Mouse (Mus musculus): ENCODE results near the gene Tpd52l1. TPM values are rescaled to one million over a fixed set of nuclear protein-coding genes. Genes with fewer than 3 reads are reported as not detected.
"Not testable (repeated sequence)": the region's sequence is repeated elsewhere in the genome, so short reads cannot be mapped to it uniquely, and the experiment has no call there.

The Tpd52l1 gene
- polyA plus RNA-seq, 1 experiment from 2014 or later: 20.3 TPM

GRCm38 (mm10) chr10:31444206-31444605 is 1.6 kb downstream of the Tpd52l1 start:
- Histone ChIP-seq H3K36me3 (ENCODE audit: control insufficient read depth, insufficient read depth, low read length) (no peaks in the 10 kb centered on the region), H3K4me1 (ENCODE audit: control insufficient read depth, insufficient read depth, low read length) (0 out of 2 replicates have a peak, but pooled peaks cover 3% of the 10 kb centered on the region), H3K27ac (ENCODE audit: low read length) (no peak overlapping the region), H3K27me3 (ENCODE audit: control insufficient read depth, insufficient read depth, low read length) (no peaks in the 10 kb centered on the region), H3K9me3 (replicated peaks; ENCODE audit: control insufficient read depth, low read length) (no peaks in the 10 kb centered on the region), H3K9ac (ENCODE audit: low read length) (no peak overlapping the region), H3K4me2 (ENCODE audit: low read depth, low read length) (no peak overlapping the region), H3K4me3 (replicated peaks; ENCODE audit: low read length) (no peak overlapping the region)
- no peak for ATAC-seq (ENCODE audit: insufficient read depth, low FRiP score)
- 80% methylated on average over 7 of the region's 7 CpGs for WGBS

- Histone ChIP-seq H3K36me3 (ENCODE audit: control insufficient read depth, insufficient read depth, low read length) (no peaks in the 10 kb centered on the region), H3K27me3 (ENCODE audit: control insufficient read depth, insufficient read depth, low read length) (no peaks in the 10 kb centered on the region), H3K4me3 (replicated peaks; ENCODE audit: low read length) (no peak overlapping the region), H3K9me3 (replicated peaks; ENCODE audit: control insufficient read depth, low read length) (no peaks in the 10 kb centered on the region), H3K27ac (ENCODE audit: low read length) (no peak overlapping the region), H3K4me1 (ENCODE audit: control insufficient read depth, insufficient read depth, low read length) (0 out of 2 replicates have a peak, but pooled peaks cover 3% of the 10 kb centered on the region), H3K9ac (ENCODE audit: low read length) (no peak overlapping the region), H3K4me2 (ENCODE audit: low read depth, low read length) (no peak overlapping the region)
- ATAC-seq (ENCODE audit: insufficient read depth, low FRiP score): no peak
Observed at GRCm38 (mm10) chr10:31441491-31441890, 4.3 kb downstream of the Tpd52l1 start.

DNA sequence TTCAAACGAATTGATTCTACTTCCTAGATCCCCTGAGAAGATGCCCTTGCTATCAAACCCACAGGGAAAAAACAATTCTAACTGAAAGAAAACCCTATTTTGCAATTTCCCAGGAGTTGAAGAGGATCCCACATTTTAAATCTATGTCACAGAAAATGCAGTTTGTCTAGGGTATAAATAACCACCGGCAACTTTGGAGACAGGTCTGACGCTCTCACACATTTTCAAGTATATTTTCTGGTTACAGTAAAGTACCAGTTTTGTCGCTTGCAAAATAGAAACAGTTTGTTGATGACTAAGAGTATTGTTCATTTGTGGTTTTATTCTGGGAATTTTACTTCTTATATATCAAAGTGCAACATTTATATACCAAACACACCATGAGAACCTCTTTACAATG is 9.7 kb downstream of the Tpd52l1 start:
- Histone ChIP-seq H3K9me3 (replicated peaks; ENCODE audit: control insufficient read depth, low read length) (no peaks in the 10 kb centered on the region), H3K27ac (ENCODE audit: low read length) (no peak overlapping the region), H3K9ac (ENCODE audit: low read length) (no peak overlapping the region), H3K4me1 (ENCODE audit: control insufficient read depth, insufficient read depth, low read length) (no peaks in the 10 kb centered on the region), H3K4me3 (replicated peaks; ENCODE audit: low read length) (no peak overlapping the region), H3K27me3 (ENCODE audit: control insufficient read depth, insufficient read depth, low read length) (no peaks in the 10 kb centered on the region), H3K4me2 (ENCODE audit: low read depth, low read length) (no peak overlapping the region), H3K36me3 (ENCODE audit: control insufficient read depth, insufficient read depth, low read length) (no peaks in the 10 kb centered on the region)
- ATAC-seq (ENCODE audit: insufficient read depth, low FRiP score): no peak
- WGBS: 82% methylated on average over 4 of the region's 4 CpGs

- H3K36me3 ChIP-seq (ENCODE audit: control insufficient read depth, insufficient read depth, low read length): no peaks in the 10 kb centered on the region
- no peak overlapping the region for H3K27ac ChIP-seq (ENCODE audit: low read length)
- no peak overlapping the region for H3K4me2 ChIP-seq (ENCODE audit: low read depth, low read length)
- no peak overlapping the region for H3K4me3 ChIP-seq (replicated peaks; ENCODE audit: low read length)
- H3K4me1 ChIP-seq (ENCODE audit: control insufficient read depth, insufficient read depth, low read length): no peaks in the 10 kb centered on the region
- no peaks in the 10 kb centered on the region for H3K9me3 ChIP-seq (replicated peaks; ENCODE audit: control insufficient read depth, low read length)
- ATAC-seq (ENCODE audit: insufficient read depth, low FRiP score): no peak
- H3K27me3 ChIP-seq (ENCODE audit: control insufficient read depth, insufficient read depth, low read length): no peaks in the 10 kb centered on the region
- H3K9ac ChIP-seq (ENCODE audit: low read length): no peak overlapping the region
Observed at GRCm38 (mm10) chr10:31417956-31418355, 27.8 kb downstream of the Tpd52l1 start.

DNA sequence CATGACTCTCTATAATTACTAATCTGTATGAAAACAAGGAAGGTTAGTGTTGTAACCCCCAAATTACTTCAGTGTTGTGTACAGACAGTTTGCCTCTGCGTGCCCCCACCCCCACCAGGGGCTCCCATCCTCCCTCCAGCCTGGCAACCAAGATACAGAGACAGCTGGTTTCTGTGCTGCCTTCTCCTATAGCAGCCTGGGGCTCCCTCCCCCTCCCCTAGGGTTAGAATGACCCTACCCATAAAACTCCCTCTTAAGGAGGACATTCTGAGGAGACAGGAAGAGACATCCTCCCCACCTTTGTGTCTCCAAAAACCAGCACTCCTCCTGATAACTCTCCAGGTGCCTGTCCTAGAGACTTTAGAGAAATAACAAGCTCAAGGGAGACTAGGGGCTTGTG is 52.8 kb downstream of the Tpd52l1 start:
- no peak overlapping the region for H3K4me3 ChIP-seq (replicated peaks; ENCODE audit: low read length)
- no peak overlapping the region for H3K4me2 ChIP-seq (ENCODE audit: low read depth, low read length)
- H3K4me1 ChIP-seq (ENCODE audit: control insufficient read depth, insufficient read depth, low read length): no peaks in the 10 kb centered on the region
- H3K27ac ChIP-seq (ENCODE audit: low read length): no peak overlapping the region
- H3K9me3 ChIP-seq (replicated peaks; ENCODE audit: control insufficient read depth, low read length): no peaks in the 10 kb centered on the region
- ATAC-seq (ENCODE audit: insufficient read depth, low FRiP score): no peak
- no peaks in the 10 kb centered on the region for H3K27me3 ChIP-seq (ENCODE audit: control insufficient read depth, insufficient read depth, low read length)
- no peaks in the 10 kb centered on the region for H3K36me3 ChIP-seq (ENCODE audit: control insufficient read depth, insufficient read depth, low read length)
- no peak overlapping the region for H3K9ac ChIP-seq (ENCODE audit: low read length)
- WGBS: 48% methylated on average over 1 of the region's 1 CpGs

- ATAC-seq (ENCODE audit: insufficient read depth, low FRiP score): no peak
- no peaks in the 10 kb centered on the region for H3K36me3 ChIP-seq (ENCODE audit: control insufficient read depth, insufficient read depth, low read length)
- H3K4me1 ChIP-seq (ENCODE audit: control insufficient read depth, insufficient read depth, low read length): no peaks in the 10 kb centered on the region
- no peak overlapping the region for H3K9ac ChIP-seq (ENCODE audit: low read length)
- 75% methylated on average over 4 of the region's 4 CpGs for WGBS
- no peaks in the 10 kb centered on the region for H3K27me3 ChIP-seq (ENCODE audit: control insufficient read depth, insufficient read depth, low read length)
- no peak overlapping the region for H3K4me3 ChIP-seq (replicated peaks; ENCODE audit: low read length)
- H3K27ac ChIP-seq (ENCODE audit: low read length): no peak overlapping the region
- H3K9me3 ChIP-seq (replicated peaks; ENCODE audit: control insufficient read depth, low read length): no peaks in the 10 kb centered on the region
- H3K4me2 ChIP-seq (ENCODE audit: low read depth, low read length): no peak overlapping the region
Observed at GRCm38 (mm10) chr10:31390777-31391395, 54.9 kb downstream of the Tpd52l1 start.

- H3K9me3 ChIP-seq (replicated peaks; ENCODE audit: control insufficient read depth, low read length); H3K36me3 ChIP-seq (ENCODE audit: control insufficient read depth, insufficient read depth, low read length); H3K9ac ChIP-seq (ENCODE audit: low read length); H3K4me1 ChIP-seq (ENCODE audit: control insufficient read depth, insufficient read depth, low read length); H3K27me3 ChIP-seq (ENCODE audit: control insufficient read depth, insufficient read depth, low read length); ATAC-seq (ENCODE audit: insufficient read depth, low FRiP score); H3K4me3 ChIP-seq (replicated peaks; ENCODE audit: low read length); H3K27ac ChIP-seq (ENCODE audit: low read length); H3K4me2 ChIP-seq (ENCODE audit: low read depth, low read length): not testable (repeated sequence)
- WGBS: 77% methylated on average over 1 of the region's 1 CpGs
Observed at GRCm38 (mm10) chr10:31388566-31388965, 57.2 kb downstream of the Tpd52l1 start.

DNA sequence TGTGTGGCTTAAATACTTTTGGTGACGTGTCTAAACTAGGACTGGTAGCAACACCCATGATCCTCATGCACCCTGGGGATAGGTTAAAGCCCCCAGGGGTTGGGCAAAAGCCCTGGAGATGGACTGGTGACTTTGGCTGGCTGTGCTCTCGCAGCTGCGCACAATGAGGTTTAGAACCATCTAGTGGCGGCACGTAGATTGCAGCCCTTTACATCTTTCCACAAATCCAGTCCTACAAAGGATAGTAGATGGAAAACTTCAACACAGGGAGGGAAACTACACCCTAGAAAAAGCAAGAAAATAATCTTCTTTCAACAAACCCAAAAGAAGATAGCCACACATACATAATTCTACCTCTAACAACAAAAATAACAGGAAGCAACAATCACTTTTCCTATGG is 75.6 kb downstream of the Tpd52l1 start:
- 13% methylated on average over 4 of the region's 5 CpGs for WGBS
- not testable (repeated sequence) for H3K4me2 ChIP-seq (ENCODE audit: low read depth, low read length); H3K4me3 ChIP-seq (replicated peaks; ENCODE audit: low read length); H3K4me1 ChIP-seq (ENCODE audit: control insufficient read depth, insufficient read depth, low read length); H3K36me3 ChIP-seq (ENCODE audit: control insufficient read depth, insufficient read depth, low read length); H3K27me3 ChIP-seq (ENCODE audit: control insufficient read depth, insufficient read depth, low read length); H3K27ac ChIP-seq (ENCODE audit: low read length); H3K9me3 ChIP-seq (replicated peaks; ENCODE audit: control insufficient read depth, low read length); ATAC-seq (ENCODE audit: insufficient read depth, low FRiP score); H3K9ac ChIP-seq (ENCODE audit: low read length)

- no peak overlapping the region for H3K9ac ChIP-seq (ENCODE audit: low read length)
- H3K36me3 ChIP-seq (ENCODE audit: control insufficient read depth, insufficient read depth, low read length): no peaks in the 10 kb centered on the region
- no peak overlapping the region for H3K4me3 ChIP-seq (replicated peaks; ENCODE audit: low read length)
- ATAC-seq (ENCODE audit: insufficient read depth, low FRiP score): no peak
- H3K4me2 ChIP-seq (ENCODE audit: low read depth, low read length): no peak overlapping the region
- no peaks in the 10 kb centered on the region for H3K4me1 ChIP-seq (ENCODE audit: control insufficient read depth, insufficient read depth, low read length)
- H3K27me3 ChIP-seq (ENCODE audit: control insufficient read depth, insufficient read depth, low read length): no peaks in the 10 kb centered on the region
- no peak overlapping the region for H3K27ac ChIP-seq (ENCODE audit: low read length)
- 77% methylated on average over 4 of the region's 4 CpGs for WGBS
- H3K9me3 ChIP-seq (replicated peaks; ENCODE audit: control insufficient read depth, low read length): no peaks in the 10 kb centered on the region
Observed at GRCm38 (mm10) chr10:31359749-31360148, 86.0 kb downstream of the Tpd52l1 start.

Measured in stomach, embryonic 16.5 days (tissue).